Mouse (Mus musculus) neutrophil, adult 5-6 weeks (primary cell): Measurements from ENCODE around the gene Gm498. TPM values are rescaled to one million over a fixed set of nuclear protein-coding genes. Genes with fewer than 3 reads are reported as not detected.

ENCODE experiments used
- ATAC-seq: fragments of 151-379, 151-347 bp; 2 replicates; pipeline ENCODE4 v1.8.0; 2017; ENCODE audit warnings: mild to moderate bottlenecking, moderate TSS enrichment; ENCODE audit not compliant: insufficient number of reproducible peaks, poor library complexity, low FRiP score, severe bottlenecking; ENCODE audit errors: extremely low read depth
- total RNA-seq: library from RNA; stranded (forward); fragments of 200-1000 nt; gene quantifications from 2 replicates; pipeline ENCODE4 v1.2.3, GENCODE M21; 2017

The Gm498 gene
- total RNA-seq, 1 experiment from 2014 or later: not detected

DNA sequence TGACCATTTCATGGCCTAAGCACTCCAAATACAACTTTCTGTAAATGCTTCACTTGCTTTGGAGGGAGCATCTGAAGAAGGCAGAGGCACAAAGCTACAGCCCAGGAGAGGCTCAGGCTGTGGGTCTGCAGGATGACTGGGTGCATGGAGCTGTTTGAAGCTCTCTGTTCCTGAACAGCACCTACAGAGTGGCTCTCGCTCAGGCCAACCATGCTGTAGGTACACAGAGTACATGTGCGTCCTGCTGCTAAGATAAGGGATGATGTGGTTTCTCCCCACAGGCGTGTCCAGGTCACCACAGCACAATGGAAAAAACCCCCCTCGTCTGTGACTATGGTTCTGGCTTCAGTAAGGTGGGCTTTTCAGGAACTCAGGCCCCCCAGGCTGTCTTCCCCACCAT, 2.2 kb downstream of the Gm498 start:
- ATAC-seq: no peak

DNA sequence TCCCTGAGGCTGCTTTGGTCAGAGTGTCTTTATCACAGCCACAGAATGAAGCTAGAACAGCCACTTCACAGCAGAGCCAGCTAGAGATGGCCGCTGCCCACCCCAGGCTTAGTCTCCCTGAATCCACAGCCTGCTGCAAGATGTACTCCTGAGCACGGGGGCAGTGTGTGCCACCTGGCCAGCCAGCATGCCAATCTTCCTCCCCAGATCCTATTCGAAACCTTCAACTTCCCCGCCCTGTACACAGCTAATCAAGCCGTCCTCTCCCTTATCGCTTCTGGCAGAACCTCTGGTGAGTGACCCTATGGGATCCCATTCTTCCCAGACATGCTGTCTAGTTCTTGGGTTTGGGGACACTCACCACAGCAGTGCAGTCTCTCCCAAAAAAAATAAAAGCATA, 17.1 kb downstream of the Gm498 start:
- ATAC-seq: no peak

DNA sequence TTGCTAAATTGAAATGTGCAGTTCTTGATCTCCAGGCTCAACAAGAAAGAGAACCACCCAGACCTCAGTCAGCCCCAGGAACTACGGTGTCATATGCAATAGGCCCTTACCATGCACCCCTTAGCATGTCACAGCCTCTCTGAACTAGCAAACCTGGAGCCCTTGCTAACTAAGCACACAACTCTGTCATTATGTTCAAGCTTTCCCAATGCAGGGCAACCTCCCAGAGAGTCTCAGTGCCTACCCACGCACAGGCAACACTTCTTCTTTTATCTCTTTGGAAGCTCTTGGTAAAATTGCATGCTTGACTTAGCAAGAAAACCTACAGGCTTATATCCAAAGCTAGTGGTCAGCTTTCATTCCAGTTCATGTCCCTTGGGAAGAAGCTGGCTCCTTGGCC, 24.5 kb downstream of the Gm498 start:
- ATAC-seq: no peak

DNA sequence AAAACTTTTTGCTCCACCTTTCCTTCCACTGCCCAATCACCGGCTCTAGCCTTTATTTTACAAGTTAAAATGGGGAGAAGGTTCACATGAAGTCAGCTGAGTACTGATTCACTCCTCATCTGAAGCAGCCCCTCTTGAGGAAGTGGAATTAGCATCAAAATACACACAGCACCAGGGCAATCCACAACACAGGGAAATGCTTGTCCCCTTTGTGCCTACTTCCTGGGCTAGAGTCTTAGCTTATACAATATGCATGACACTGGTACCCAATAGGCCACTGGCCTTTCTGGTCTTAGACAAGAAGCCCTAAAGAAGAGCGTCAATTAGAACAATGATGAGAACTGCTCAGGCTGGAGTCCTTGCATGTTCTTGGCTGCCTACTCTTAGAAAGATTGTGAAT, 25.7 kb downstream of the Gm498 start:
- no peak for ATAC-seq

DNA sequence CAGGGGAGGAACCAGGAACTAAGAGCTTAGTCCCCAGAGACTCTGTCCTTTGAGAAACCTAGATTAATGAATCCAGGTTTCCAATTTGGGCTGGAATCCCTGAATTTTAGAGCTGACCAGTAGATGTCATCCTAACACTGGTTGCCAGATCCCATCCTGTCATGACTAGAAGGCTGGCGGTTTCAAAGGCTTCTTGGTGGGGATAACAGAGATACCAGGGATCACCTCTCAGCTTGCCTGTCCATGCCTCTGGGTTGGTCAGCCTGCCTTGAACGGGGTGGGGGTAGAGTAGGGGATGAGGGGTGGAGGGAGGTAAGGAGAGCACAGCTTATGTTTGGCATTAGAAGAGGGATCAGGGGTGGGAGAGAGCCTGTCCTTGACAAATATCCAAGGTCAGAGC, 34.0 kb downstream of the Gm498 start:
- no peak for ATAC-seq

DNA sequence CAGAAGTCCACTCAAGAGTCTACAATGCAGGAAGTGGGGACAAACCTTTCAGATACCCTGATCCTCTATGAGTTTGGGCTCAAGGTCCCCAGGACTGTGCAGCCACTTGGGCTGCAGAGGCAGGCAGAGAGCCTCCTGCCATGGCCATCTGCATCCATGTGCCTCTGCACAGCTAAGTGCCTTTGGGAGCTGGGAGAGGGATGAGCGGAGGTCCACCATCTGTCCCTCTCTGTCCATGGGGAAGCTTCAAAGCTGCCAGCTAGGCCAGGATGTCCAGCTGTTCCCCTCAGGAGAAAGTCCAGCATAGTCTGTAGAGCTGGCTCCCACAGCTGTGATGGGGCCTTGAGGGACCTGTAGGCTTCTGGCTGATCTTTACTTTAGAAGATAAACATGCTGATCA, 38.5 kb downstream of the Gm498 start:
- ATAC-seq: no peak

DNA sequence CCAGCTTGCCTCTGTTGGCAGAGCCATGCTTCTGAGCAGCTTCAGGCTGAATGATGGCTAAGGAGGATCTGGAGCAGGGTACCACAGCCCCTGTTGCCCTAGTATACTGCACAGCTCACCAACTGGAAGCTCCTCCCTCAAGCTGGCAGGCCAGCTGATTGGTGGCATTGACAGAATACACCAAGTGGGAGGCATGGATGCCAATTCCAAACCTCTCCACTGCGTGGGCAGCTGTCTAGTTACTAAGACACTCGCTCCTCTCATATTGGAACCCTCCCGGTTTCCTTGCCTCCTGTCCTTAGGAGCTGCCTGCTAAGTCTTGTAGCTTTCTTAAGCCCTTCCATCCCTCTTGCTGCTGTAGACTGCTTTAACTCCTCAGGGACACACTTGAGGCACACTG, 39.0 kb downstream of the Gm498 start:
- no peak for ATAC-seq

DNA sequence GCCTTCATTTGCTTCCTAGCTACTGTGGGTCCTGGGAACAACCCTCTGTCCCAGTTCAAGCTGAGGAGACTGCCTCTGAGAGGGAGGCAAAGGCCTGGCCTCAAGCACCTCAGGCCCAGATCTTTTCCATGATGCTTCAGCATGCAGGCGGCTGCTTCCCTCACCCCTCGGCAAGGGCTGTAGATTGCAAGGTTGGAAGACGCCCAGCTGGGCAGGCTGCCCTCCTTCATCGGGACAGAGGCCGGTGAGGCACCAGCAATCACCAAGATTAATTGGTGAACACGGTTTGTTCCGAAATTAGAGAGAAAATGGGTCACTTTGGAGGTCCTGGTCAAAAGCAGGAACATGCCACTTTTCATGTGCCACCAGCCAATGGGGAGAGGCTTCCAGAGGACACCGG, 47.0 kb downstream of the Gm498 start:
- no peak for ATAC-seq

DNA sequence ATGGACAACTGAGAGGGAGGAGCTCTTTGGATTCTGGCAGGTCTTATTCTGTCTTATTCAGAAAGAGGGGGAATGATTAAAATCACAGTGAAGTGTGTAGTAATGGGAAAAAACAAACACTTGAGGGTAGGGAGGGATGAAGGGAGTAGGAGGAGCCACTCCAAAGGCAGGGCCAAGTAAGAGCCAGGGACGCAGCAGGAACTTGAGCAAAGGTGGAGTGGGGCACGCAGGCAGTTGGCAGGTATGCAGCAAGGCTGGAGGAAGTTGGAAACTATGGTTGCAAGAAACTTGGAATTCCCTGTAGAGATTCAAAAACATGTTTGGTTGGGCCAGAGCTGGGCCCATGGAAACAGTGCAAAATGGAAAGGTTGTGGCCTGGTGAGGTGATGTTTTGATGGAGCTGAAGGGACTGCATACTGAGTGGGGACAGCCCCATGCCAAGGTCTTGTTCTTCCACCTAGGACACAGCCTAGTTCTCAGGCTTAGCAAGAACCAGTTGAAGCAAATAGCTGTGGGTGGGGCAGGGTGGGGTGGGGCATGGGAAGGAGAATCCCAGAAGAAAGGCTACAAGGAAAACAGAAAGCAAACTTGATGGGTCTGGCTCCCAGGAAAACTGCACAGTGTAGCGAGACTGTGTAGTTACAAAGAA, 52.5 kb downstream of the Gm498 start:
- ATAC-seq: no peak

DNA sequence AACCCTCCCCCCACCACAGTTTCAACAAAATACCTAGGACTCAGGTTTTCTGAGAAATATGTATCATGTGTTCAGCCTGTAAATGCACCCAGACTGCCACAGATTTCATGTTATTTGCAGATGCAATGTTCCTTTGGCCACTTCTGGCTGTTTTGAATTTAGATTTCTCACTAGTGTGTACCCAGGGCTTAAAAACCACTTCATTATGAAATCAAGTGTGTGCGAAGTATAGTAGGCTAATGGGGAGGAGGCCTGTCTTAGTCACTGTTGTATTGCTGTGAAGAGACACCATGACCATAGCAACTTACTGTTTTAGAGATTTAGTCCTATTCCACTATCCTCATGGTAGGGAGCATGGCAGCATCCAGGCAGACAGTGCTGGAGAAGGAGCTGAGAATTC, 63.3 kb downstream of the Gm498 start:
- no peak for ATAC-seq

DNA sequence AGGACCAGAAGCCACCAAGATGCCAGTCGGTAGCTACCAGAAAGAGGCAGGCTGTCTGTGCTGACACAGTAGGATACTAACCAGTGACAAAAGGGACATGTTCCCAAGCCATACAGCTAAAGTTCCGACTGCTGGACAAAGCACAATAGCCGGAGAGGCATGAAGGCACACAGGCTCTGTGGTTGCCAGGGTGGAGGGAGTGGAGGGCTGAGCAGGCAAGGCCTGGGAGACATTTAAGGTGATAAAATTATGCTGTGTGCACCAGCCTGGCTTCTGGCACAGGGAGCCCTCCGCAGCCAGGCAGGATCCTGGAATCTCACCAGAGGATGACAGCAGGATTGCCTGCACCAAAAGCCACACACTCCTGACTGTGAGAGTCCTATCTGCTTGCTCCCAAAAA, 72.0 kb downstream of the Gm498 start:
- ATAC-seq: no peak

DNA sequence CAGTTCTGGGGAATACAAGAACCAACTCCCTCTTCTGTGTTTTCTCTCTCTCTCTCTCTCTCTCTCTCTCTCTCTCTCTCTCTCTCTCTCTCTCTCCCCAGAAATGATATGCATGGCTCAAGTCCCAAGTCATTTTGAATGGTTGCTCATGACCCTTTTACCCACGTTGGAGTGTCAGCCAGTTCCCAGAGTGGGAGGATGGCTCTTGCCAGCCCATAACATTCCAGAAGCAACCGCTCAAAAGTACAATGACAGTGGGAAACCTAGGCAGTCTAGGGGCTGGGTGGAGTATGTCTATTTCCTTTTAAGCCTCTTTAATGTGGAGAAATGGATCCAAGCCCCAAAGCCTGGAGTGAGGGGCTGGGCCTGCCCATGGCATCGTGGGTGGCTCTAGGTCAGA, 72.8 kb downstream of the Gm498 start:
- ATAC-seq: no peak

DNA sequence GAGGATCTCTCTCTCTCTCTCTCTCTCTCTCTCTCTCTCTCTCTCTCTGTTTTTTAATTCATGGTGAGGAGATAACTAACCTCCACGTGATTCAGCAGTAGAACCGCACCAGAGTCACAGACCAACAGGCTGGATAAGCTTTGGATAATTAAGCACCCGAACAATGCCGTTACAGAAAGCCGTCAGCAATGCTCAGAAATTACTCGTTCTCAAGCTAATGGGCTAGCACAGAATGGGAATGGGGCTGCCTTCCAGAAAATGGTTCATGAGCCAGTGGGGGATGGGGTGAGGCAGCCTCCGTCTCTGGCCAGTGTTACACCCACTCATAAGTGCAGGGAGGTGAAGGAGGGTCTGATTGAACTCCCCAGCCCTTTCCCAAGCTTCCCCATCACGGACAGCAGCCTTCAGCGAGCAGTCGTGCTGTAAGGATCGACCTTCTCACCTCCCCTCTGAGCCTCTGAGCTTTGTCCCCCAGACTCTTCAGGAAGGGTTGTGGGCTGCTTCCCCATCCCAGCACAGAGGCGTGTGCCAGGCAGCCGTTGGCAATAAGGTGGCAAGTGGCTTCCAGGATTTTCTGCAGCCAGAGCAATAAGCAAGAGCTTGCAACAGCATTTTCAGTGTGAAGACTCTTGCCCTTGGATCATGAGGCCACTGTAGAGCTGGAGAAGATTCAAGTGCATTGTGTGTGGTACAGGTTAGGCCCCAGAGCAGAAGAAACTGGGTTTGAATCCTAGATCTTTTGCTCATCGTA, 76.5 kb downstream of the Gm498 start:
- no peak for ATAC-seq

DNA sequence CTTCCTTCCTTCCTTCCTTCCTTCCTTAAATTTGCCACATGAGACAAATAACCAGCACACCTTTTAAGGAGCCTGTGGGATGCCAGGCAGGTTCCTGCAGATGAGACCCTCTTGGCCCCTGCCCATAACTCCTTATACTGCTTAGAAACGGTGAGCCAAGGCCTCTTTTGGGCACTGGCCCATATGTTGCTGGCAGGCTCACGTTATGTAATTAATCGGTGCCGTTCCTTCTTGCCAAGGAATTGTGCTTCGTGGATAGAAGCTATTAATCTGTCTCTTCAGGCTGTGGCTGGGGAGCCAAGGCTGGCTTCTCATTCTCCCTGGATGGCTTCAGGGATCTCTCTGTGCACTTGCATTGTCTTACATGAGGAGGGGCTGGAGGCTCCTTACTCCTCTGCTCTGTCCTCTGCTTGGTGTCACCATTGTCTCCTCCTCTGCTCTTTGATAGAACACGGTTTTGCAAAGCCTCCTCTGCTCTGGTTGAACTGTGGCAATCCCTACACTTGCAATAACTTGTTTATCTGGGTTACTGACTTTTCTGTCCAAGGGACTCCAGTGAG, 77.9 kb downstream of the Gm498 start:
- ATAC-seq: no peak

Other genes with a start within 250 kb of the Gm498 start
- gene Tnfrsf26, start 238.1 kb upstream of the Gm498 start, total RNA-seq: 19.0 and 20.9 TPM in 2 replicates
- 2.1 TPM in 2 replicates for gene Tnfrsf22, start 217.2 kb upstream of the Gm498 start, total RNA-seq
- gene Tnfrsf23, start 181.0 kb upstream of the Gm498 start, total RNA-seq: 8.6 and 10.1 TPM in 2 replicates
- 27.0 and 36.1 TPM in 2 replicates for gene Osbpl5, start 109.9 kb upstream of the Gm498 start, total RNA-seq
- gene Mrgprg, start 99.8 kb upstream of the Gm498 start, total RNA-seq: not detected in 2 replicates
- gene Mrgpre, start 82.3 kb upstream of the Gm498 start, total RNA-seq: 2.7 and 3.8 TPM in 2 replicates
- 14.5 and 21.8 TPM in 2 replicates for gene Nadsyn1, start 44.0 kb upstream of the Gm498 start, total RNA-seq
- 6.9 and 10.1 TPM in 2 replicates for gene Dhcr7, start 43.7 kb upstream of the Gm498 start, total RNA-seq
- not detected in 2 replicates for gene Shank2, start 135.1 kb downstream of the Gm498 start, total RNA-seq